Comparison of ENCODE assay signal across 9 mouse cellular contexts in the genomic region with DNA sequence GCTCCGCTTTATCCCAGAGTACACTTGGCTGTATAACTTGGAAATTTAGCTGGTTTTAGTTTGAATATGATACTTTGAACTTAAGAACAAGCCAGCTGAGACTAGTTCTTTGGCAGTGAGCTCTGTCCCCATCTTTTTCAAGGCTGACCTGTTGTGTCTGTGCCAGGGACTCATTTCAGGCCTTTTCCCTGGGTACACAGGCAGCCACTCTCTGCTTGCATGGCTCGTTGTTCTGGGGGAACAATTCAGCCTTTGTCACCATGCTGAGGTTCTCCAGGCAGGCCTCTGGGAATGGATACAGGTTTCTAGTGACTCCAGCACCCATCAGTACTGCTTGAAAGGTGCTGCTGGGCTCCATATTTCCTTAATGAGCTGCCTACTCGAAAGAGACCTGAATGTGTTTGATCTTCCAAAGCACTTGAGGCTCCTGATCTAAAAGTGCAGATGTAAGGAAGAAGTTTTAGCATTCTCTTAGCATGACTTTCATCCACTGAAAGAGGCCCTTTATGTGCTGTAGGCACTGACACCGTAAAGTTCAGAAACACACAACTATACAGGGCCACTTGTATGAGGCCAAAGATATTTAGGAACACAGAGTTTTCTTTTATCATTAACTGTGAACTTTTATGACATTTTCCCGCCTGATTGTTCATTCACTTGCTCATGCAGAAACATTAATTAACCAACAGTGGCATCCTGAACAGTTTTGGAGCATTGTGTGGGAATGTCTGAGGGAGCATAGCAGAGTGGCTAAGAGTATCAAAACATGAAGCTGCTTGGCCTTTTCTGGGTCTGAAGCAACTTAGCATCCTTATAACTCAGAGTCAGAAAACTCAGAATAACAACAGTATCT.
A peak's percentile ranks its signal among the peaks of the same experiment; 100 is the strongest.
DNase-seq lines count a peak whose midpoint lies in the region; ATAC-seq lines count a peak whose summit lies in the region.
"Had no signal": no experiment of that assay in that cellular context is flagged by ENCODE, and none has a peak within 500 bp of the region (broad histone marks: within the 10 kb centered on the region; RNA-seq: fewer than 3 reads in every experiment).

No protein-coding gene starts in this region.

- no peaks in the 10 kb centered on the region for H3K27me3 ChIP-seq in midbrain, embryonic 16.5 days (ENCODE audit: control insufficient read depth, insufficient read depth, low read depth, low read length)
- no peaks in the 10 kb centered on the region for H3K27me3 ChIP-seq in midbrain, embryonic 14.5 days (ENCODE audit: control insufficient read depth, insufficient read depth, low read length)
- H3K27me3 ChIP-seq: heart, embryonic 15.5 days had no signal

- 66% methylated on average over 5 of the region's 5 CpGs for WGBS in midbrain, embryonic 16.5 days
- WGBS in midbrain, embryonic 14.5 days = 77% methylated on average over 5 of the region's 5 CpGs

- peak; percentile 42; the same call in 1 of the 2 replicates for ATAC-seq in midbrain, embryonic 16.5 days
- ATAC-seq in midbrain, embryonic 14.5 days (ENCODE audit: low FRiP score, low TSS enrichment) = no peak

- no peaks in the 10 kb centered on the region for H3K9me3 ChIP-seq in midbrain, embryonic 16.5 days (replicated peaks; ENCODE audit: control insufficient read depth, low read length, poor library complexity, severe bottlenecking)
- H3K9me3 ChIP-seq in midbrain, embryonic 14.5 days (ENCODE audit: control insufficient read depth, low read length) = no peaks in the 10 kb centered on the region
- H3K9me3 ChIP-seq: heart, embryonic 15.5 days had no signal

- H3K36me3 ChIP-seq in midbrain, embryonic 16.5 days (ENCODE audit: control insufficient read depth, insufficient read depth, low read length) = no peaks in the 10 kb centered on the region
- H3K36me3 ChIP-seq in midbrain, embryonic 14.5 days (ENCODE audit: control insufficient read depth, insufficient read depth, low read length) = no peaks in the 10 kb centered on the region
- H3K36me3 ChIP-seq: heart, embryonic 15.5 days had no signal

- H3K4me2 ChIP-seq in midbrain, embryonic 16.5 days (ENCODE audit: low read length) = no peak overlapping the region
- no peak overlapping the region for H3K4me2 ChIP-seq in midbrain, embryonic 14.5 days (ENCODE audit: low read length)
- H3K4me2 ChIP-seq: heart, embryonic 15.5 days had no signal

- peak; percentile 56 to 83 for DNase-seq in adrenal gland, adult (ENCODE audit: inconsistent age in 2 of 2, low spot score in 1 of 2)
- no peak for DNase-seq in adrenal gland, postnatal 4 days (ENCODE audit: low spot score in 2 of 2)
- DNase-seq in midbrain, embryonic 14.5 days = no peak
- DNase-seq in layer of hippocampus, adult 18-20 months (ENCODE audit: low spot score in 2 of 2) = peak; percentile 21 to 59
- peak; percentile 10 for DNase-seq in right cerebral cortex, postnatal 4 days
- no peak for DNase-seq in B cell, adult 2 months
- no peak for DNase-seq in urinary bladder, adult 2 months (ENCODE audit: low spot score)

- H3K4me3 ChIP-seq in midbrain, embryonic 16.5 days (ENCODE audit: low read depth, low read length) = no peak overlapping the region
- H3K4me3 ChIP-seq in midbrain, embryonic 14.5 days (replicated peaks; ENCODE audit: low read depth, low read length) = no peak overlapping the region
- H3K4me3 ChIP-seq: heart, embryonic 15.5 days had no signal

- no peaks in the 10 kb centered on the region for H3K4me1 ChIP-seq in midbrain, embryonic 16.5 days (ENCODE audit: control insufficient read depth, insufficient read depth, low read length)
- no peaks in the 10 kb centered on the region for H3K4me1 ChIP-seq in midbrain, embryonic 14.5 days (ENCODE audit: control insufficient read depth, insufficient read depth, low read length)
- H3K4me1 ChIP-seq: heart, embryonic 15.5 days had no signal

- no peak overlapping the region for H3K9ac ChIP-seq in midbrain, embryonic 16.5 days (ENCODE audit: low read depth, low read length)
- H3K9ac ChIP-seq in midbrain, embryonic 14.5 days (replicated peaks; ENCODE audit: low read length) = no peak overlapping the region
- H3K9ac ChIP-seq: heart, embryonic 15.5 days had no signal

- H3K27ac ChIP-seq in midbrain, embryonic 16.5 days (ENCODE audit: low read length) = no peak overlapping the region
- H3K27ac ChIP-seq in midbrain, embryonic 14.5 days (replicated peaks; ENCODE audit: low read depth, low read length) = no peak overlapping the region
- H3K27ac ChIP-seq: heart, embryonic 15.5 days had no signal

Comparison
In these comparisons a context has a peak if more than half of its experiments do, and no peak if none do; other contexts are left out.
1. DNase-seq: peak in adrenal gland, adult (2 of 2), layer of hippocampus, adult 18-20 months (2 of 2) and right cerebral cortex, postnatal 4 days (single experiment); none in adrenal gland, postnatal 4 days (0 of 2), midbrain, embryonic 14.5 days (single experiment), B cell, adult 2 months (0 of 2) and urinary bladder, adult 2 months (single experiment).